Mouse (Mus musculus) bone marrow, adult 2 months (tissue): Measurements from ENCODE around the gene Atp10a. TPM values are rescaled to one million over a fixed set of nuclear protein-coding genes. Genes with fewer than 3 reads are reported as not detected.

ENCODE experiments used
- H3K27ac ChIP-seq: fragments of 200-500 bp; 2 replicates; pipeline ENCODE4 v1.5.1; 2012; ENCODE audit warnings: low read depth, mild to moderate bottlenecking, control low read depth, inconsistent platforms, low read length; ENCODE audit not compliant: control insufficient read depth, poor library complexity, insufficient read depth
- H3K4me1 ChIP-seq: fragments of 200-500 bp; 2 replicates; pipeline ENCODE4 v1.6.1; 2011; ENCODE audit warnings: low read length; ENCODE audit not compliant: control insufficient read depth, insufficient read depth
- H3K4me3 ChIP-seq: fragments of 200-500 bp; replicated peaks from 2 replicates; pipeline ENCODE3; 2011; ENCODE audit warnings: mild to moderate bottlenecking, low read depth, low read length, control low read depth; ENCODE audit not compliant: control insufficient read depth
- CTCF ChIP-seq: fragments of 200-500 bp; IDR thresholded peaks from 2 replicates; pipeline ENCODE4 v1.5.1; 2011; ENCODE audit warnings: low read length, control low read depth; ENCODE audit not compliant: control insufficient read depth, insufficient read depth
- POLR2A ChIP-seq: fragments of 200-500 bp; IDR thresholded peaks from 2 replicates; pipeline ENCODE4 v1.6.1; 2011; ENCODE audit warnings: low read depth, mild to moderate bottlenecking, control low read depth, low read length, borderline replicate concordance; ENCODE audit not compliant: control insufficient read depth
- WGBS: fragments of 180-500 bp; shearing (Covaris S2); methylation state at CpG from one replicate; pipeline ENCODE4 v1.1.7; 2018; 5-methylcytosine and 5-hydroxymethylcytosine counted together
- polyA plus RNA-seq: library from polyadenylated mRNA; stranded (reverse); fragments of >200 nt; gene quantifications from 2 replicates; pipeline ENCODE4 v1.2.4, GENCODE M21; 2011; ENCODE audit warnings: low replicate concordance; ENCODE audit not compliant: missing spikeins, insufficient read depth, insufficient read length

Gene Atp10a
- polyA plus RNA-seq, 1 experiment: 2.5 TPM

DNA sequence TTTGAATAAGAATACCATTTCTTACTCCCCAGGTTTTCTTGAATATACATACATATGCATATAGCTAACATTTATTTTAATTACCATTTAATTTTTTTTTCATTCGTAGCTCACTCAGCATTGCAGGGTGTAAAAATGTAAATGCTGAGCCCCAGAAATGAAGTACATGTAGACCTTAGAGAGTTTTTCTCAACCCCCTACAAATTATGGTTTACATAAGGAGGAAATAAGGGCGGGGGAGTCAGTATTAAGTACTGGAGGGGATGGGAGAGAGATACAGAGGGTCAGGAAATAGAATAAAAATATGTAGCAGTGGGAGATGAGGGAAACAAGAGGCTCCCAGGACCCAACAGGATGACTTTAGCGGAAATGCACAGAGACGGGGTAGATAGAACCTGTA is 188.5 kb downstream of the Atp10a start:
- WGBS: 25% methylated on average over 4 of the region's 4 CpGs
- TF ChIP-seq POLR2A (no peak), CTCF (no peak)
- Histone ChIP-seq H3K27ac (no peak overlapping the region), H3K4me1 (no peaks in the 10 kb centered on the region), H3K4me3 (no peak overlapping the region)

DNA sequence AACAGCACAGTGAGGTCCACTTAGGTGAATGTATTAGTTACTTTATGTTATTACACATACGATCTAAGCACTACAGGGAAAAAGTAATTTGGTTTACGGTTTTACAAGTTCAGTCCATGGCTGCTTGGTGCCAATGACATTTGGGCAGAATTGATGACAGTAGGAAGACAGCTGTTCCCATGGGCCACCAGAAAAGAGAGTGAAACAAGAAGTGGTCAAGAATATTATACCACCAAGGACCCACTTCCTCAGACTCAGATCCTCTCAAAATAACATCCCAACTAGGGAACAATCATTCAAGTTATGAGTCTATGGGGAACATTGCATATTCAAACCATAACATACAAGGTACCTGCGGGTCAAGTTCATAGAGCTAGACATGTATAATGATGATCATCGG is 203.0 kb downstream of the Atp10a start:
- Histone ChIP-seq H3K4me1 (no peaks in the 10 kb centered on the region; the same call in 1 of the 2 replicates), H3K4me3 (no peak overlapping the region), H3K27ac (no peak overlapping the region)
- TF ChIP-seq CTCF (no peak), POLR2A (no peak)
- 50% methylated on average over 4 of the region's 4 CpGs for WGBS

GRCm38 (mm10) chr7:58863174-58863573 is 207.2 kb downstream of the Atp10a start:
- 41% methylated on average over 3 of the region's 3 CpGs for WGBS
- Histone ChIP-seq H3K4me1 (no peaks in the 10 kb centered on the region; the same call in 1 of the 2 replicates), H3K27ac (no peak overlapping the region), H3K4me3 (no peak overlapping the region)
- TF ChIP-seq CTCF (no peak), POLR2A (no peak)

- WGBS: 78% methylated on average over 4 of the region's 4 CpGs
These were observed 211.1 kb downstream of the Atp10a start for GRCm38 (mm10) chr7:58866865-58867614.

DNA sequence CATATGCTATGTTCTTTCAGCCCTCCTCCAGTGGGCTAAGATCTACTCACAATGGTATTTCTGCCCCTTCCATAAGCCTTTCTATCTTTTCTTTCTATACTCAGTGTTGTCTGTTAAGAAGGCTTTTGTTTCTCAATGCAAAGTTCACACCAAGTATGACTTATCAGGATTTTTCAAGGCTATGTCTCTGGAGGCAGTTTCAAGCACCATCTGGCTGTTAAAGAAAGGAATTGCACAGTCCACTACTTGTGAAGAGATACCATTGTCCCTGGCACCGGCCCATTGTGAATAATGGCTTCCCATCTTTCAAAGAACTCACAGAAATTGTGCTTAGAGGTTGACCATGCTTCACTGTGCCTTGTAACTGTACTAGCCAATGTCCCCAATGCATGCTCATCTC is 214.7 kb downstream of the Atp10a start:
- Histone ChIP-seq H3K4me3 (no peak overlapping the region), H3K4me1 (no peaks in the 10 kb centered on the region), H3K27ac (no peak overlapping the region)
- TF ChIP-seq POLR2A (no peak), CTCF (no peak)
- WGBS: 46% methylated on average over 1 of the region's 1 CpGs

More at GRCm38 (mm10) chr7:58866865-58867614, 211.1 kb downstream of the Atp10a start:
- H3K4me3 ChIP-seq: no peak overlapping the region
- no peak overlapping the region for H3K27ac ChIP-seq
- H3K4me1 ChIP-seq: no peaks in the 10 kb centered on the region
- no peak for TF ChIP-seq CTCF
- TF ChIP-seq POLR2A: no peak

- 88% methylated on average over 1 of the region's 1 CpGs for WGBS
- TF ChIP-seq CTCF (no peak), POLR2A (no peak)
- Histone ChIP-seq H3K27ac (no peak overlapping the region), H3K4me3 (no peak overlapping the region), H3K4me1 (no peaks in the 10 kb centered on the region)
These were observed 217.7 kb downstream of the Atp10a start for GRCm38 (mm10) chr7:58873676-58874075.
